Mouse (Mus musculus) spleen, embryonic (tissue): ENCODE results near the gene Pan3.
"Not testable (repeated sequence)": the region's sequence is repeated elsewhere in the genome, so short reads cannot be mapped to it uniquely, and the experiment has no call there.

Experiments
- CTCF ChIA-PET: fragments of 350-600 bp; sonication (Branson Sonifier 250); formaldehyde crosslinking; loops from one replicate; lab custom pipeline; 2022; lab: Charles Lee

Pan3 gene

DNA sequence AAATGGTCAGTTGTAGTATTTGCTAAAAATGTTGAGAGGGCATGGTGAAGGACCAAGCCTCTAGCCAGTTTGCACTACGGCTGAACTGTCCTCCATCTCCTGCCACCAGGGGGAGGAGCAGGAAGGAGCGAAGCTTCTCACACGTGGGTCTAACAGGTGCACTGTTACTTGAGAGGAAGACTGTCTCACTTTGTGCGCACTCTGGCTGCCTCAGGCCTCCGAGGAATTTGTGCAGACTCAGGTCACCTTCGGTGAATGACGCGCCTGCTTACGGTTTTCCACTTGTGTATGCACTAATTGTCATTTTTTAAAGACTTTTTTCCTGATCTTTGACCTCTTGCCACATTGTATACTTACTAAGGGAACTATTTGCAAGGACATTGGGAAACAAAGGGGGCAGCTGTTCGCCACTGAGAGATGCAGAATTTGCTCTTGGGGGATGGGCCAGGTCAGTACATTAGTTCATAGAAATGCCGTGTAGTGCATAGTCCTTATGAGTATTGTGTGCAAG, 115.8 kb downstream of the Pan3 start:
- CTCF ChIA-PET, result no interaction called here

DNA sequence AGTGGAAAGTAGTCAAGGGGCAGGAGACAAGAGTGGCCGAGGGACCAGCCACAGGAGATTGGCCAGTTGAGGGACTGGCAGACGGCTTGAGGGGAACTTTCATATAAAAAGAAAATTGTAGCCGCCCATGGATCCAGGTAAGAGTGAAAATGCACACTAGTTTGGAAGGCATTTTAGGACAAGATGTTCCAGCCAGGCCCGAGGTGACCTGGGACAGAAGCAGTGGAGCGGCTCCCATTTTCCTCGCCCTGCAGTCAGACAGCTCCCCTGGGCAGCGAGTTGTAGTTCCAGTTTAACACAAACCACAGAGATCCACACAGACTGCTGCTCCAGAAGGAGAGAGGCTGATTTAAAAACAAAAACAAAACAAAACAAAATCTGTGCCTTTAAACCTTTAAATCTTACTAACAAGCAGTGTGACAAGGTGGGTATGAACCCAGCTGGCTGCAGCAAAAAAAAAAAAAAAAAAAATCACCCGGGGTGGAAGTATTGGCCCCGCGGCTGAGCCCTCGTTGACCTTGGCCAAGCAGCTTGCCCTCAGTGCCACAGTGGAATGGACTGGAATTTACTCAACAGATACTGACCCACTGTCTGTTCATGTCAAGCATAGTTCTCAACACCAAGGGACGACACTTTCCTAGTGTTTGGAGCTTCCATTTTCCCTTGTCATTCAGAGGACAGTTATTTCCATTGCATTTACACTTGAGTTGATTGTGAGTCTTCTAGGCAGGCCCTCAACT, 119.2 kb downstream of the Pan3 start:
- CTCF ChIA-PET, result no interaction called here

DNA sequence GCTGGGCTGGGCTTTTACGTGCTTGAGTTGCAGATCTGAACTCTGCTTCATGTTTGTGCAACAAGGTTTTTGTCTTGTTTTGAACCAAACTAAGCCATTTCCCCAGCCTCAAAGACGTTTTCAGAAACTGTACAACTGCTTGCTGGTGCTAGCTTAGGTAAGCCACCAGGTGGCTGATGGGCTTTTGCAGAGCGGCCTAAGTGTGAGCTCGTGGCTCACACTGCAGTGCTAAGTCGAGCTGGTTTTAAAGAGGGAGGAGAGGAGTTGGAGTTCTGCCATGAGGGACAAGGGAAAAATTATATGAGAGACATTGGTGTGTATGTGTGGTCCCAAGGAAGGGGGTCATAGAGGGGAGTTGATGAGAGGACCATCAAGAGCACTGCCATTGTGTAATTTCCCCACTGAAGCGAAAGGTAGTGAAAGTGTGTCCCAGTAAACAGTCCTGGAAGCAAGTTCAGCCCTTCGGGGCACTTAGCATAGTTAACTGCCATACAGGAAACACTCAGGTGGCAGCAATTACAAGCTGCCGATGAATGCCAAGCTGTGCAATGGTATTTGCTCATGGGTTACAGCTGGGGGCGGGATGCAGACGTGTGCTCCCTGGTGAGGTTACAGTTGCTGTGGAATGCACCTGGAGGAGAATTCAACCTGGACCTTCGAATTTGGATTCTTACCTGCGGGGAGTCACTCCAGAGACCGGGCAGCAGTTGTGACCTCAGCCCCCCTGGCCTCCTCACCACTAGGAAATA, 122.1 kb downstream of the Pan3 start:
- CTCF ChIA-PET, result no interaction called here

DNA sequence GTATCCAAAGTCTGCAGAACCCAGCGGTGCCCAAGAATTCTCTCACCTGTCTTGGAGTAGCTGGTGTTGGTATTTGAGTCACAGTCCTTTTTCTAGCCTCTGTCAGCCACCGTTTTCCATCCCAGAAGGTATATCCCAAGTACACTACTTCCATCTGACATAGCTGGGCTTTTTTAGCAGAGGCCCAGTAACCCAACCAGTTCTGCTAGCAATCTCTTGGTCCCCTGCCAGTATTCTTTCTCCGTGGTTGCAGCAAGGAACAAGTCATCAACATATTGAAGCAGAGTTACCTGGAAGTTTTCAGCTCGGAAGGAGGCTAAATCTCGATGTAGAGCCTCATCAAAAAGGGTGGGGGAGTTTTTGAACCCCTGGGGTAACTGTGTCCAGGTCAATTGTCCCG, 127.7 kb downstream of the Pan3 start:
- CTCF ChIA-PET, result not testable (repeated sequence)

DNA sequence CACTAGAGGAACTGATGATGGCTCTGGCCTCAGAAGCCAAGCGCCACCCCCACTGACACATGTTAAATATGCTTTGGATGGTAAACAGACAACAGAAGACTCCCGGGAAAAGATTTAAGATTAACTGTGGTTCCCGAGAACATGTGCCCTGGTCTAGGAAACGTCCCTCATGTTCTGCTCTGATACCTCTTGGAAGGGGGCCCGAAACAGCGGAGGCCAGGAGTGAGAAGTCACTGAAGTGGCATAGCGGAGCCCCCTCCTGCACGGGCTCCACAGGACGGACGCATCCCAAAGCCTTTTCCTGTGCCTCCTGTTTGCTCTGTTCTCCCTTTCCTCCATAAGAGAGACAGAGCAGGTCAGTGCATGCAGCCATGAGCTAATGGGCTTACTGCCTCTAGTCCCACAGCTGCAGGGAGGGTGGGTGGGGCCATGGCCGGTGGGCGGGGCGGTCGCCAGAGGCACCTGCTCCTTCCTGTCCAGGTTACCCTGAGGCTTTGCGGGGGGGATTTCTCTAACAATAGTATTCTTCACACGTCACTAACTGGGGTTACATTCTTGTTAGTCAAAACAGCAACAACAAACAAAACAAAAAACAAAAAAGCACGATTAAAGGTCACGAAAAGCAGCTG, 133.7 kb downstream of the Pan3 start:
- CTCF ChIA-PET, result interaction anchor here (0.6 to 0.8 kb wide), 2 partner anchors 194 to 1987 kb away, joined by 3 to 6 read pairs; no protein-coding TSS in a partner anchor

DNA sequence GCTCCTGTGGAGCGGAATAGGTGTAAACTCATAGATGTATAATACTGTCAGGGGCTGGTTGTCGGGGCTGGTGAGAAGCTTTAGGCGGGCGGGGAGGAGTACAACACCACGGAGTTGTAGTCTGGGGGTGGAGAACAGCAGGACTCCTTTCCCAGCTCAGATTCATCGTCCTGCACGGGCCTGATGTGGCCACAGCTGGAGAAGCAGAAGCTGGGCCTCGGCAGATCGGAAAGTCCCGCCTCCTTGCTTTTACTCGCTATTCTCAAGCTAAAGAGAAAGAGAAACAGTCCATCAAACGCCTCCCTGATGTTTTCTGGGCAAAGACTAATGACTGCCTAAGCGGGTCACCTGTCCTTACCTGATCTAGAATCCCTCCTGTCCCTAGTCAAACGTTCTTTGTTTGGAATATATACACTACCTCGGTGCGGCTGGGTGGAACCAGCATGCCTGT, 134.2 kb downstream of the Pan3 start:
- CTCF ChIA-PET, result interaction anchor here (0.7 to 0.8 kb wide), 2 partner anchors 195 to 234 kb away, joined by 3 to 5 read pairs; no protein-coding TSS in a partner anchor

DNA sequence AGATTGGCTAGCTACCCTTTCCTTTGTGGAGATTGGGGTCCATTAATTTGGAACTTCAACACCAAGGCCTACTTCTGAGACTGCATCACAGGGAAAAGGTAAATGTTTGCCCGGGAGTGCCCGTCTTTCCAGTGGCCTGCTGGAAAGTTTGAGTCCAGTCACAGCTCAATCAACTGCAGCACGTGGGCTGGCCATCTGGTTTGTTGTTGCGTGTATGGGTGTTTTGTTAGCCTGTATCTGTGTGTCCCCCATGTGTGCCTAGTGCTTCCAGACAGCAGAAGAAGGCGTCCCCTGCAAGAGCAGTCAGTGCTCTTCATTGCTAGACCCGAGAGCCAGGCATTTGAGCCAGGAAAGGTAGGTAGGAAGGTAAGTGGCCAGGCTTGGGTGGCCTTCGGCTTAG, 135.5 kb downstream of the Pan3 start:
- CTCF ChIA-PET, result no interaction called here

DNA sequence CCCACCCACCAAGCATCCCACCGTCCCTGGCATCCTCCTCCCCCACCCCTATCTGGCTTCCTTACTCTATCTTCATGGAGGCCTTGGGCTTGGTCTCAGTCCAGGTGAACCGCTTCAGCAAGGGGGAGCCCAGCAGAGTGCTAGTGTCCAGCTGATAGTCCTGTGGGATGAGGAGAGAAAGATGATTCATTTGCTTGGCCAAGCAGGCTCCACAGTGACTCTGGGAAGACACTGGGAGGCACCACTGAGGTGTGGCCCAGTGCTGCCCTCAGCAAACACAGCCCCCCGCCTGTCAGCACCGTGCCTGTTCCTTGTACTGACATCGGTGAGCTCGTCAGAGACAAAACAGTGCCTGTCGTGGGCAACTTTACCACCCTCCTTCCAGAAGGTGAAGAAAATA, 136.4 kb downstream of the Pan3 start:
- CTCF ChIA-PET, result no interaction called here

DNA sequence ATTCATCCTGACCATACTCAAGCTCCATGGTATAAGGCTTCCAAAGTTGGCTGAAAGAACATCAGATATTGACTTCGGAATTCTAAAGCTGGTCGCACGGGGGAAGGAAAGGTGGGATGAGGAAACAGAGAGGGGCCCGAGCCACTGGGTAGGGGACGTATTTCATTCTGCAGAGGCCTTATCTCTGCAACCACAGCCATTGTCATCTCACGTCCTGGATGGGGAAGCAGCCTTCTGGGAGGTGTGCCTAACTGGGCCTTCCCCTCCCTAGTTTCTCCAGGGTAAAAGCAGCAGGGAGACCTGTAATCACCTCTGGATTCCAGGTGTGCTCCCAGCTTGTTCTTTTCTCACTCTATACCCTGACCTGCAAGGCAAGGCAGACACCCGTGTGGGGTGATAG, 142.7 kb downstream of the Pan3 start:
- CTCF ChIA-PET, result no interaction called here

DNA sequence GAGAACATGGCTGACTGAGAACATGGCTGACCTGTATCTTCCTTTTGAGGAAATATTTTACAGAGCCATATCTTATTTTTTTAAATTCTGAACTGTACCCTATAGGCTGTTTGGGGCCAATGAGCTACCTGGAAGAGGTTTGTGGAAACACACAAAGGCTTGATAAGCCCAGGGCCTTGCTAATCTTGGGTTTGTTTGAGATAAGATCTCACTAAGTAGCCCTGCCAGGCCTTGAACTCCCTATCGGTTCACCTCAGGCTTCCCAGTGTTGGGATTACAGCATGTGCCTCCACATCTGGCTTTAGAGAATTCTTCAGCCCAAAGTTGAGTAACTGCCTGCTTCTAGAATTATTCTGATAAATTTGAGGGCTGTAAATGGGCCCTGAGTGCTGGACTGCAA, 143.6 kb downstream of the Pan3 start:
- CTCF ChIA-PET, result no interaction called here

DNA sequence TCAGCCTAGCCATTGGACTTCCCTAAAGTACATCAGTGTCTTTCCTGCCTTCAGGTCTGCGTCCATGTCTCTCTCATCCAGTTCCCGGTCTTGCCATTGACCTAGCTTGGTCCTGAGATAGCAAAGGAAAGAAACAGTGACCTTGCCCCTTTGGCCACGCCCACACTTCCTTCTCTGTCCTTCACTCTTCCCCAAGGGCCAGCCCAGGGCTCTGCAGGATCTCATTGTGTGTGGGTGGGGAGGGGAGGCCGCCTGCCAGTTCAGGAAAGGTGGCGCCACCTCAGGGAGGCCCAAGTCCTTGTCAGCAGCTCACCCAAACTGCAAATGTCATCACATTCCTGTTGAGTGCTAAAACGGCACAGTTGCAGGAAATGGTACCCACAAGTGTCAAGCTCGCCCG, 144.6 kb downstream of the Pan3 start:
- CTCF ChIA-PET, result no interaction called here

DNA sequence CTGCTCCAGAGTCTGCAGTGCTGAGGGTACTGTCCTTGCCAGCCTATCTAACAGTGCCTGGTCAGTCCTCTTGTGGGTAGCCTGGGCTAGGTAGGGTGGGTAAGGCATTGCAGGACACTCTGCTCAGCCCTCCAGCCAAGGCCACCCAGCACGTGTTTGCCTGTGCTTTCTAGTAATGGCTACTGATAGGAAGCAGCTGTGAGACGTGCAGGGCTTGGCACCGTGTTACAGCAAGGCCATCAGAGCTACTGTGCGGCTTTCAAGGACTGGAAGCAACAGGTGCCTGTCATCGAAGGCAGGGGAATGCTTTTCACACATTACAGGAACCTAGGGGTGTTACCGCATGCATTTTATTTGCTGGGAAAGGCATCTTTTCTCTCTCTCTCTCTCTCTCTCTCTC, 147.0 kb downstream of the Pan3 start:
- CTCF ChIA-PET, result no interaction called here

DNA sequence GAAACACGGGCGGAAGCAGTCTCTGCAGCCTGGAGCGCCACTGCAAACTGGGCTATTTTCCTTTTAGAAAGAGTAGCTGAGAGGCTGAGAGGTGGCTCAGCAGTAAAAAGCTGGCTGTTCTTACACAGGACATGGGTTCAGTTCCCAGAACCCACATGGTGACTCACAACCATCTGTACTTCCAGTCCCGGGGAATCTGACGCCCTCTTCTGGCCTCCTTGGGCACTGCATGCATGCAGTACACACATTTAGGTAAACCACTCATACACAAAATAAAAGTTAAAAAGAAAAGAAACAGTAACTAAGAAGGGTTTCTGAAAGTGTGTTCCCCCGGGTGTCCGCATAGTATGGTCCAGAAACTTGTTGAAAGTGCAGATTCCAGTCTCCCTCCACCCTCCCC, 149.2 kb downstream of the Pan3 start:
- CTCF ChIA-PET, result no interaction called here

DNA sequence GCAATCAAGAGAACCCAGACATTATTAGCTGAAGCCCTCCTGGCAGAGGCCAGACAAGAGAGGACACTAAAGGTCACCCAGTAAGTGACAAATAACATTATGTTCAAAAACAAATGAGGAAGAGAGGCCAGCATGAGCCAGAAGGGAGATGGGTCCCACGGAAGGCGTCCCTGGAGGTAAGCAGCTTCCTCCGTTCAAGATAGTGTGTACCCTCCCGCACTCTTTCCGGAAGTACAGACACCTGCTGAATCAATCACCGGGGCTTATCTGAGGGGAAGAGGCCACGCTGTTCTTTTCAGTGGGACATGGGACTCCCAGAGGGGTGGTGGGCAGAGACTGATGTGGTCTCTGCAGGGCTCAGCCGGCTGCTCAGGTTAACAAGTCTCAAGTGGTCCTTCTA, 149.7 kb downstream of the Pan3 start:
- CTCF ChIA-PET, result no interaction called here

DNA sequence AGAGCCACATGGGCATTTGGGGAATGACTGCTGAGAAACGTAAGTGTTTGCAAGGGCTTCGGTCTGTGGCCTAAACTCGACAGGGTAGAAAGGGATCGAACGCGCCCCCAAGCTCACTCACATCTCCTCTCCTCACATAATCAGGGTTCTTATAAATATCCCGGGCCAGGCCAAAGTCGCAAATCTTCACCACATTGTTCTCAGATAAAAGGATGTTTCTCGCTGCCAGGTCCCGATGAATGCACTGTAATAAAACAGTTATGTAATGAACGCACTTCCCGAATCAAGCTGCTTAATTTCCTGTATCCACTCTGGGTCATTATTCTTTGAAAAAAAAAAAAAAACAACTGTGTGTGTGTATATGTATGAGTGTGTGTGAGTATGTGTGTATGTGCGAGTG, 150.2 kb downstream of the Pan3 start:
- CTCF ChIA-PET, result interaction anchor here (0.5 kb wide), 1 partner anchor 45 kb away, joined by 8 read pairs; no protein-coding TSS in a partner anchor

DNA sequence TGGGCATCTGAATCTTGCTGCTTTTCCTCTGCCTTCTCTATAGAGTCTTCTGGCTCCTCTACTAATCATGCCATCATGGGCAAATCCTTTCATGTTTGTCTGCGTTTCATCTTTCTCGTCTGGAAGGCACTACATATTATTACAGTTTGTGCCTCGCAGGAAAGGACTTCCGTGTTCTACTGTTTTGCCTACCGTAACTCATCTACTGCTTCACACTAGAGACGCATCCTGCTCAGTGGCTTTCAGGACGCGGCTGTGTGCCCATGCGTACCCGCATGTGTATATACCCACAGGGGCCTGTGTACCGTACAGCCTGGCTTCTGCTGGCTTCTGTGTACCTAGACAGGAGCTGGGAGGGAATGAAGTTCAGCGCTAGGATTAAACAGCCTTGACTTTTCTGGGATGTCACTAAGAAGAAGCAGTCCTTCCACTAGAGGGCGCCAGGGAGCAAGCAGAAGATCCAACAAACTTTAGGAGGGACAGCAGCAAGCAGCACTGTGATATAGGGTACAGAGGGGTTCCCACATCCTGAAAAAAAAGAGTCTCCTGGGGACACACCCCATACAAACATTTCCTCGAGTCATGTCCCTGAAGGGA, 153.8 kb downstream of the Pan3 start:
- CTCF ChIA-PET, result interaction anchor here (0.5 to 0.6 kb wide), 2 partner anchors 31 to 333 kb away, joined by 3 to 6 read pairs; no protein-coding TSS in a partner anchor

DNA sequence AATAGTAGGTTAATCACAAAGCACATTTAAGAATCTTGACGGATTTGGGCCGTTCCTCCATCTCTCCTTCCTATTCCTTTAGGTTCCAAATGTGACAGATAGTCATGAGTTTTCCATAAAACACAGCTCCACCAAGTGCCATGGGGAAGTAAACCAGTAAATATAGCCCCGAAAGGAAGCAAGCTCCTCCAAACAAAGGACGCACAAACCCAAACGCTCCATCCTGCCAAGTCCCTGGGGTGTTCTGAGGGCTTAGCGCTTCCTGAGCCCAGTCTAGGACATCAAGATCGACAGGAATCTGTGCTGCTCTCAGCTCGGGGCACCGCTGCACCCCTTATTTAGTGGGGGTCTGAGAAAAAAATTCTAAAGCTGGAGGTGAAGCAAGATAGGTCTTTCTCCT, 154.7 kb downstream of the Pan3 start:
- CTCF ChIA-PET, result interaction anchor here (0.6 kb wide), 1 partner anchor 220 kb away, joined by 3 read pairs; no protein-coding TSS in a partner anchor

DNA sequence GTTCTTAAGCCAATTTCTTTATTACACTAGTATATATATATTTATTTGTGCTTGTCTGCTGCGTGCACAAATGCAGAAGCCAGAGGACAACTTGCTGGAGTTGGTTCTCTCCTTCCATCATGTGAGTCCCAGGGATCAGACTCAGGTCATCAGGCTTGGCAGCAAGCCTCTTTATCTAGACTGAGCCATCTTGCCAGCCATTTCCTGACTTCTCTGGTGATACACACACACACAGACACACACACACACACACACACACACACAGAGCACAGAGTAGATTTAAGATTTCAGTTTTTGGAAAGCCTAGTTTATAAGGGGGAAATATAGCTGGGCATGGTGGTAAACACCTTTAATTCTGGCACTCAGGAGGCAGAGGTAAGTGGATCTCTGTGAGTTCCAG, 155.1 kb downstream of the Pan3 start:
- CTCF ChIA-PET, result interaction anchor here (0.6 kb wide), 1 partner anchor 220 kb away, joined by 3 read pairs; no protein-coding TSS in a partner anchor

DNA sequence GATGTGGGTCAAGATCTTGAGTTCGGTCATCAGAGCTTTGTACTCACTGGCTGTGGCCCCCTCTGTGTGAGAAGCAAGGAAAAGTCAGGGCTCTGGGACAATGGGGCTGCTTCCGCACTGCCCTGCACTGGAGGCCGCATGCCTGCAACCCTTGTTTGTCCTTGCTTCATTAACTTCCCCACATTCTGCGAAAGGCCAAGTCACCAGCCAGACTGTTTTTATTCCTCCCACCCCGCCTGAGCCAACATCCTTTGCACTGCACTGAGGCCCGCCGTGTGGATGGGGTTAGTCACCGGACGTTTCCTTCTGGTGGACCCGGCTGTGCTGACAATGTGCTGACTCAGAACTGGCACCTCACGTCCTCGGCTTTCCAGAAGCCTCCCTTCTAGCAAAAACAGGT, 159.9 kb downstream of the Pan3 start:
- CTCF ChIA-PET, result no interaction called here

DNA sequence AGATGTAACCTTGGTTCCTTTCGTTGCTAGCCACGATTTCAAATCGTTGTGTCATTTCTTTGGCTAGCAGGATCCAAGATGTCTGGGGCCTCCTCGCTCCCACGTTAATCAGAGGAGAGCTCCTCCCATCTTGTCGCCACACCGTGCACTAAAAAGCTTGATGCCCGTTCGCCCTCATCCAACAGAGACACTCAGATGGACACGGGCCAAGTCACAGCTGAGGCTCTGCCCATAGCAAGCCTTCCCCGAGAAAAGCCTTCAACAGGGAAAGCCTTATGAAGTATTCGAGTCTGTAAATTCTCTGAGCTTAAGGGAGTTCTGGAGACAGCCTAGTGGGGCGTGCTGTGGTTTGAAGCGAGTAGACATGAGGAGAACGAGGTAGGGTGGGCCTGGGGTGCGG, 167.9 kb downstream of the Pan3 start:
- CTCF ChIA-PET, result no interaction called here
